Mouse (Mus musculus): ENCODE results near the gene Wwp2.

The Wwp2 gene

GRCm38 (mm10) chr8:107435962-107436831 is at the start of gene Wwp2:
Wwp2 (plus strand) TSS chr8:107436365.
- in situ Hi-C loops (cut with MboI, MseI) = no loop called here

- in situ Hi-C loops (cut with MboI, MseI) = no loop called here
These were observed 49.5 kb upstream of the Wwp2 start for GRCm38 (mm10) chr8:107386642-107387041.

- in situ Hi-C loops (cut with MboI, MseI) = no loop called here
These were observed 48.3 kb upstream of the Wwp2 start for GRCm38 (mm10) chr8:107387861-107388260.

GRCm38 (mm10) chr8:107389557-107389956 is 46.6 kb upstream of the Wwp2 start:
- in situ Hi-C loops (cut with MboI, MseI) = no loop called here

- in situ Hi-C loops (cut with MboI, MseI) = no loop called here
These were observed 45.6 kb upstream of the Wwp2 start for GRCm38 (mm10) chr8:107390476-107391135.

GRCm38 (mm10) chr8:107391136-107391516 is 45.0 kb upstream of the Wwp2 start:
- in situ Hi-C loops (cut with MboI, MseI) = no loop called here

GRCm38 (mm10) chr8:107395397-107395796 is 40.8 kb upstream of the Wwp2 start:
- in situ Hi-C loops (cut with MboI, MseI) = no loop called here

GRCm38 (mm10) chr8:107396106-107396670 is 40.0 kb upstream of the Wwp2 start:
- in situ Hi-C loops (cut with MboI, MseI) = no loop called here

- in situ Hi-C loops (cut with MboI, MseI) = no loop called here
These were observed 38.5 kb upstream of the Wwp2 start for GRCm38 (mm10) chr8:107397665-107398064.

GRCm38 (mm10) chr8:107399495-107399894 is 36.7 kb upstream of the Wwp2 start:
- in situ Hi-C loops (cut with MboI, MseI) = no loop called here

- in situ Hi-C loops (cut with MboI, MseI) = no loop called here
These were observed 34.3 kb upstream of the Wwp2 start for GRCm38 (mm10) chr8:107401866-107402265.

- in situ Hi-C loops (cut with MboI, MseI) = no loop called here
These were observed 33.0 kb upstream of the Wwp2 start, which contains the start of gene Nqo1 for GRCm38 (mm10) chr8:107403038-107403781. Nqo1 (minus strand) TSS chr8:107403206.

GRCm38 (mm10) chr8:107404057-107404456 is 32.1 kb upstream of the Wwp2 start:
- in situ Hi-C loops (cut with MboI, MseI) = no loop called here

GRCm38 (mm10) chr8:107405935-107406334 is 30.2 kb upstream of the Wwp2 start:
- in situ Hi-C loops (cut with MboI, MseI) = no loop called here

- in situ Hi-C loops (cut with MboI, MseI) = no loop called here
These were observed 24.8 kb upstream of the Wwp2 start for GRCm38 (mm10) chr8:107411391-107411790.

- in situ Hi-C loops (cut with MboI, MseI) = no loop called here
These were observed 23.6 kb upstream of the Wwp2 start for GRCm38 (mm10) chr8:107412552-107412951.

- in situ Hi-C loops (cut with MboI, MseI) = no loop called here
These were observed 22.3 kb upstream of the Wwp2 start for GRCm38 (mm10) chr8:107413881-107414280.

- in situ Hi-C loops (cut with MboI, MseI) = no loop called here
These were observed 19.2 kb upstream of the Wwp2 start for GRCm38 (mm10) chr8:107417001-107417400.

GRCm38 (mm10) chr8:107424176-107424575 is 12.0 kb upstream of the Wwp2 start:
- in situ Hi-C loops (cut with MboI, MseI) = no loop called here

GRCm38 (mm10) chr8:107424597-107425229 is 11.5 kb upstream of the Wwp2 start, which contains the start of gene Nob1:
Nob1 (minus strand) TSS chr8:107425051.
- in situ Hi-C loops (cut with MboI, MseI) = no loop called here

GRCm38 (mm10) chr8:107425230-107425597 is 11.0 kb upstream of the Wwp2 start:
- in situ Hi-C loops (cut with MboI, MseI) = no loop called here
